Mouse (Mus musculus) intestine, postnatal 0 days (tissue): ENCODE measurements around the gene Vmn2r82. TPM values are rescaled to one million over a fixed set of nuclear protein-coding genes. Genes with fewer than 3 reads are reported as not detected.
"Not testable (repeated sequence)": the region's sequence is repeated elsewhere in the genome, so short reads cannot be mapped to it uniquely, and the experiment has no call there.

Experiments
- ATAC-seq: fragments of 200-750 bp; cut with Nextera tagmentation; 2 replicates; pipeline ENCODE4 v1.8.0; 2017; ENCODE audit warnings: mild to moderate bottlenecking, moderate TSS enrichment, moderate library complexity
- H3K27ac ChIP-seq: fragments of 300-500 bp; sonication (generic); 2 replicates; pipeline ENCODE4 v1.5.1; 2014; ENCODE audit warnings: mild to moderate bottlenecking, low read depth, low read length, moderate library complexity
- H3K27me3 ChIP-seq: fragments of 300-500 bp; sonication (generic); replicated peaks from 2 replicates; pipeline ENCODE4 v1.6.1; 2014; ENCODE audit warnings: low read length, mixed read lengths; ENCODE audit not compliant: control insufficient read depth, insufficient read depth
- H3K36me3 ChIP-seq: fragments of 300-500 bp; sonication (generic); 2 replicates; pipeline ENCODE4 v1.6.1; 2014; ENCODE audit warnings: mild to moderate bottlenecking, moderate library complexity; ENCODE audit not compliant: control insufficient read depth, insufficient read depth
- H3K4me1 ChIP-seq: fragments of 300-500 bp; sonication (generic); replicated peaks from 2 replicates; pipeline ENCODE4 v1.6.1; 2014; ENCODE audit warnings: antibody characterized with exemption, low read length, mixed read lengths; ENCODE audit not compliant: control insufficient read depth, insufficient read depth
- H3K4me2 ChIP-seq: fragments of 300-500 bp; sonication (generic); replicated peaks from 2 replicates; pipeline ENCODE4 v1.6.1; 2014; ENCODE audit warnings: low read depth, mild to moderate bottlenecking, moderate library complexity
- H3K4me3 ChIP-seq: fragments of 300-500 bp; sonication (generic); 2 replicates; pipeline ENCODE4 v1.5.1; 2014; ENCODE audit warnings: low read depth, low read length
- H3K9ac ChIP-seq: fragments of 300-500 bp; sonication (generic); 2 replicates; pipeline ENCODE4 v1.6.1; 2014; ENCODE audit warnings: mild to moderate bottlenecking, low read depth, low read length
- H3K9me3 ChIP-seq: fragments of 300-500 bp; sonication (generic); 2 replicates; pipeline ENCODE4 v1.6.1; 2016; ENCODE audit warnings: mixed run types; ENCODE audit not compliant: control insufficient read depth
- CTCF ChIP-seq: sonication (generic); IDR thresholded peaks from 2 replicates; pipeline ENCODE4 v1.5.1; 2016; ENCODE audit warnings: low read depth, mild to moderate bottlenecking, control low read depth, antibody characterized with exemption, moderate library complexity
- WGBS: fragments of 180-500 bp; shearing (Covaris S2); extraction: QIAGEN DNeasy Blood & Tissue Kit; methylation state at CpG from one replicate; pipeline ENCODE4 v1.1.7; 2014; 5-methylcytosine and 5-hydroxymethylcytosine counted together
- polyA plus RNA-seq: library from polyadenylated mRNA; unstranded; fragments of >200 nt; fragmentation: Nextera tagmentation; extraction: Ambion mirVana; gene quantifications from 2 replicates; pipeline ENCODE4 v1.2.1, GENCODE M21; 2015

The Vmn2r82 gene
- not detected in 2 replicates for polyA plus RNA-seq

- not testable (repeated sequence) for H3K27ac ChIP-seq, H3K36me3 ChIP-seq, H3K4me1 ChIP-seq, H3K4me3 ChIP-seq, H3K4me2 ChIP-seq, ATAC-seq, H3K9ac ChIP-seq, H3K9me3 ChIP-seq, H3K27me3 ChIP-seq
- 70% methylated on average over 4 of the region's 4 CpGs for whole genome bisulfite sequencing
Observed at GRCm38 (mm10) chr10:79356220-79356619, at the start of gene Vmn2r82. Gene Vmn2r82, plus strand, starts transcription at chr10:79356520.

- not testable (repeated sequence) for H3K27me3 ChIP-seq, H3K36me3 ChIP-seq, H3K27ac ChIP-seq, H3K9ac ChIP-seq, H3K4me1 ChIP-seq, H3K4me3 ChIP-seq, ATAC-seq, H3K9me3 ChIP-seq
- peak overlapping the region; percentile 64 for H3K4me2 ChIP-seq
- TF ChIP-seq CTCF: peak; percentile 61
- 4% methylated on average over 16 of the region's 16 CpGs for WGBS
Observed at GRCm38 (mm10) chr10:79322033-79322736, 34.1 kb upstream of the Vmn2r82 start.

GRCm38 (mm10) chr10:79322737-79323086 is 33.6 kb upstream of the Vmn2r82 start:
- Histone ChIP-seq H3K36me3 (no peaks in the 10 kb centered on the region), H3K9me3 (no peaks in the 10 kb centered on the region), H3K4me1 (no peaks in the 10 kb centered on the region), H3K4me3 (no peak overlapping the region), H3K27me3 (no peaks in the 10 kb centered on the region), H3K9ac (no peak overlapping the region), H3K27ac (no peak overlapping the region), H3K4me2 (no peak overlapping the region)
- ATAC-seq: no peak
- no peak for TF ChIP-seq CTCF

- ATAC-seq, H3K27me3 ChIP-seq, H3K4me2 ChIP-seq, H3K36me3 ChIP-seq, H3K4me1 ChIP-seq, H3K27ac ChIP-seq, H3K4me3 ChIP-seq, H3K9ac ChIP-seq, H3K9me3 ChIP-seq: not testable (repeated sequence)
- WGBS: 85% methylated on average over 8 of the region's 8 CpGs
Observed at GRCm38 (mm10) chr10:79399946-79400700, 43.8 kb downstream of the Vmn2r82 start.

GRCm38 (mm10) chr10:79417142-79417771 is 60.9 kb downstream of the Vmn2r82 start:
- Histone ChIP-seq H3K4me1 (no peaks in the 10 kb centered on the region), H3K36me3 (no peaks in the 10 kb centered on the region), H3K27me3 (no peaks in the 10 kb centered on the region), H3K27ac (no peak overlapping the region), H3K4me2 (peak overlapping the region; percentile 42), H3K9ac (no peak overlapping the region), H3K9me3 (no peaks in the 10 kb centered on the region), H3K4me3 (peak overlapping the region; percentile 9)
- 68% methylated on average over 24 of the region's 24 CpGs for WGBS
- no peak for ATAC-seq
- TF ChIP-seq CTCF: no peak

- ATAC-seq, H3K36me3 ChIP-seq, H3K4me1 ChIP-seq, H3K9me3 ChIP-seq, H3K27ac ChIP-seq, H3K9ac ChIP-seq, H3K4me2 ChIP-seq, H3K4me3 ChIP-seq, H3K27me3 ChIP-seq: not testable (repeated sequence)
- whole genome bisulfite sequencing: 78% methylated on average over 5 of the region's 6 CpGs
Observed at GRCm38 (mm10) chr10:79417772-79418170, 61.5 kb downstream of the Vmn2r82 start.

- H3K4me1 ChIP-seq, H3K36me3 ChIP-seq, H3K27ac ChIP-seq, H3K4me3 ChIP-seq, H3K27me3 ChIP-seq, H3K9ac ChIP-seq, H3K4me2 ChIP-seq, H3K9me3 ChIP-seq, ATAC-seq: not testable (repeated sequence)
- WGBS: 85% methylated on average over 23 of the region's 23 CpGs
Observed at GRCm38 (mm10) chr10:79435141-79435820, 79.0 kb downstream of the Vmn2r82 start.
